Mouse (Mus musculus) cerebellum, adult 18-20 months (tissue): ENCODE data around the gene Abcb8.

ENCODE experiments used
- DNase-seq, 2 experiments: peaks; one replicate each; pipeline ENCODE4 v3.0.0; 2021

Abcb8 gene

GRCm38 (mm10) chr5:24399686-24400085 is 6.2 kb downstream of the Abcb8 start:
- no peak for DNase-seq

DNA sequence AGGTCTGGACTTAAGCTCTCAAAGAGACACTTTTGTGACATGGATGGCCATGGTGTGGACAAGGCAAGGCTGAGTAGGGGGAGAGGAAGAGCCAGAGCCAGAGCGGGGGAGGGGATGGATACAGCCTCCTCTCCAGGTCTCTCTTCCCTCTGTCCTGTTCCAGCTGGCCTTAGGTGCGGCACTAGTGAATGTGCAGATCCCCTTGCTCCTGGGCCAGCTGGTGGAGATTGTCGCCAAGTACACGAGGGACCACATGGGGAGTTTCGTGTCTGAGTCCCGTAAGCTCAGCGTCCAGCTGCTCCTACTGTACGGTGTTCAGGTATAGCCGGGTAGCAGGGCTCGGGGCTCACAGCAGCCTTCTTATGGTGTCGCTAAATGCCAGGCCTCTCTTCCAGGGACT is 6.9 kb downstream of the Abcb8 start:
- DNase-seq = no peak

- DNase-seq = no peak
These were observed 7.6 kb downstream of the Abcb8 start for GRCm38 (mm10) chr5:24400911-24401605.

- no peak for DNase-seq
These were observed 8.5 kb downstream of the Abcb8 start for GRCm38 (mm10) chr5:24401969-24402368.

DNA sequence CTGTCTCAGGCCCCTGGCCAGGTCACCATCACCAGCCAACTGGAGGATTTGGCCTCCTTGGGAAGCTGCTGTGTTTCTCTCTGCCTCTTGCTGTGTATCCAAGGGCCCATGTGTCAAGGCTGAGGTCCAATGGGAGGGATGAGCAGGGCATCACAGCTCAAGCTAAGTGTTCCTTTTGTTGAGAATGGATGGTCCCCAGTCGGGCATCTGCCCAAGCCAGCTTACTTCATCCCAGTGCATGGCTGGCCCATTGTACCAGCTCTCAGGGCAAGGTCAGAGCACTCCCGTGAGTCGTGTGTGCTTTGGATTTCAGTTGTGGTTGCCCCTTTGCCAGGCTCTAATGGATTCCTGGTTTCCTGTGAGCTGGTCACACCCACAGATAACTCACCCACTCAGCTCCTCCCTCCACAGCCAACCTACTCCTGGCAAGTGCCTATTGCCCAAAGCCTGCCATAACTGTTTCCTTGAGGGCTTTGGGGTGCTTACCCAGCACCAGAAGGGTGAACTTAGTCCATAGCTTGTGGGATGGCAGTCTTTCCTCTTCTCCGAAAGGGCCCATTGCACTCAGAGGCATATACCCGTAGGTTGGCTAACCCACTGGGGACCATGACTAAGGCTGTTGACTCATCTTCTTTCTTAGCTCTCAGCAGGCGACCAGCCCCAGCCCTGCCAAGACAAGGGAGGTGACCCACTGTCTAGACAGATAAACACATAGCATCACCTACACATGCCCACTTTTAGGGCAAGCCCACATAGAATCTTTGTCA is 11.3 kb downstream of the Abcb8 start:
- no peak for DNase-seq

- no peak for DNase-seq
These were observed 12.0 kb downstream of the Abcb8 start for GRCm38 (mm10) chr5:24405389-24405876.

GRCm38 (mm10) chr5:24408651-24409050 is 15.2 kb downstream of the Abcb8 start:
- DNase-seq = no peak

GRCm38 (mm10) chr5:24409466-24409865 is 16.0 kb downstream of the Abcb8 start:
- DNase-seq = no peak

GRCm38 (mm10) chr5:24412063-24412462 is 18.6 kb downstream of the Abcb8 start:
- DNase-seq = no peak

DNA sequence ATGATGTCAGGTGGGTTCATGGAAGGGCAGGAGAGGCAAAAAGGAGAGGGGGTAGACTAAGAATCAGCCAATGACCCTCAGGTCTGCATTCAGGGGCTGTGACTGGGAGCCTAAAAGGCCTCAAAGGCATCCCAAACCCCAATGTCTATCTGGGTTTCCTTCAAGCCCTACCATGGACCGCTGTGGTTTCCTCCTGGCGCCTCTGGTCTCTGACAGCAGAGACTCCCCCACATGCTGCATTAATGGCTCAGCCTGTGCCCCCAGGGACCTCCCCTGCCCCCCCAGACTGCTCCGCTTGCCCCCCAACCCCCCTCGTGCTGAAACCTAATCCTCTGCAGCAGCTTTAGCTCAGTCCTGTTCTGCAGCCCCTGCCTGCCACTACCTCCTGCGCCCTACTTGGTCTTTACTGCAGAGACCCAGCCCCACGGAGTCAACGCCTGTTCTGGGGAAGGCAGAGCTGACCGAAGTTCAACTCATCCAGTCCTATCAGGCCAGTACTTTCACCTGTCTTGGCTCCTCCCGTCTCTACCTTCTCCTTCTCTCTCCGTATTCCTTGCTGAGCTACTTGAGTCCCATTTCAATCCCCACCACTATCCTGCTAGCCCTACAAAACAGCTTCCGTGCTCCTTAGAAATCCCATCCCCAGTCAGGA is 19.7 kb downstream of the Abcb8 start, which contains the start of gene Asic3:
Asic3 (plus strand) TSS at position 351 of the 652 bp plus-strand sequence.
- DNase-seq = no peak

DNA sequence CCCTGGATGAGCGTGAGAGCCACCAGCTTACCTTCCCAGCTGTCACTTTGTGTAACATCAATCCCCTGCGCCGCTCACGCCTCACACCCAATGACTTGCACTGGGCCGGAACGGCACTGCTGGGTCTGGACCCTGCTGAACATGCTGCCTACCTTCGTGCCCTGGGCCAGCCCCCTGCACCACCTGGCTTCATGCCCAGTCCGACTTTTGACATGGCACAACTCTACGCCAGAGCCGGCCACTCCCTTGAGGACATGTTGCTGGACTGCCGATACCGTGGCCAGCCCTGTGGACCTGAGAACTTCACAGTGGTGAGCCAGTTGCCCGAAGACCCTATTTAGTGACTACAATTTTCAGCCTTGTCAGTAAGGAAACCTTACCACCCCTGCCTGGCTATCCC is 20.5 kb downstream of the Abcb8 start:
- no peak for DNase-seq

GRCm38 (mm10) chr5:24416222-24416736 is 22.8 kb downstream of the Abcb8 start:
- peak; percentile 81 to 82 for DNase-seq

- no peak for DNase-seq
These were observed 24.1 kb downstream of the Abcb8 start for GRCm38 (mm10) chr5:24417587-24417986.

DNA sequence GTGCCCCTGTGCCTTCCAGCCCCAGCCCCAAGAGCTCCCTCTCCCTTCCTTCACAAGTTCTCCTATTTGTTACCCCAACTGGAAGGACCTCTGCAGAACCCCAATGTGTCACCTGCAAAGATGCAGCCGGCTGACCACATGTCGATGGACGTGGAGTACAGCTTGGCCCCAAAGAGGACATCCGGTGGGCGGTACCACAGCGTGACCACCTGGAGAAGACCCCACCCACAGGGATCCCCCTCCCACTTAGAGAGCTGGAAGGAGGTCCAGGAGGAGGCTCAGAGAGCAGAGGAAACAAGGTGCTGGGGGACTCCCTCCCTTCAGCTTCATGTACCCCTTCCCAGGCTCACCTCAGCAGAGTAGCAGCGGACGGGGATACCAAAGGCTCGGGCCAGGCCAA is 26.9 kb downstream of the Abcb8 start:
- no peak for DNase-seq

- DNase-seq = peak; percentile 98 to 100
These were observed 29.9 kb downstream of the Abcb8 start, which contains the start of the genes Cdk5 and Slc4a2 for GRCm38 (mm10) chr5:24423129-24424003. Cdk5 (minus strand) TSS chr5:24423530. Slc4a2 (plus strand) TSS chr5:24423837.

GRCm38 (mm10) chr5:24424004-24424781 is 30.7 kb downstream of the Abcb8 start:
- DNase-seq = no peak

DNA sequence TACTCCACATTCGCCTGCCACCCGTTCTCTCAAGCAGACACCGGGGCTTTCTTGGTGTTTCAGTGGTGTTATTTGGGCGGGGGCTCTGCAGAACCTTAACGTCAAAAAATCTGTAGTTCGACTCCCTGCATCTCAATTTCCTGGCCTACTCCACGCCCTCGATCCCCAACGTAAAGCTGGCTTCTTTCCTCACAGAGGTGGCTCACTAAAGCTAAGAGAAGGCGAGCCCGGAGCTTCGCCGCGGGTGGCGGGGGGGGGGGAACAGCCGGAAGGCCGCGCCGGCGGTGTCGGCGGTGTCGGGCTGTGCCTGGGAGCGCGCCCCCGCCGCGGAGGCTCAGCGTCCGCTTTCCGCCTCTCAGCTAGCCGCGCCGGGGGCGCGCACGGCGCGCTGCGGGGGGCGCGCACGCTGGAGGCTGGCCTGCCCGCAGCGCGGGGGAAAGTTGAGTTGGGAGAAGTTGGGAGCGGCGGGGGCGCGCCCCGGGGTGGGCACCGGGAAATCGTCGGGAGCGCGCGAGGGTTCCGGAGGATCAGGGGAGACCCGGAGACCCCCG is 31.5 kb downstream of the Abcb8 start:
- DNase-seq = peak; percentile 65 to 81

DNA sequence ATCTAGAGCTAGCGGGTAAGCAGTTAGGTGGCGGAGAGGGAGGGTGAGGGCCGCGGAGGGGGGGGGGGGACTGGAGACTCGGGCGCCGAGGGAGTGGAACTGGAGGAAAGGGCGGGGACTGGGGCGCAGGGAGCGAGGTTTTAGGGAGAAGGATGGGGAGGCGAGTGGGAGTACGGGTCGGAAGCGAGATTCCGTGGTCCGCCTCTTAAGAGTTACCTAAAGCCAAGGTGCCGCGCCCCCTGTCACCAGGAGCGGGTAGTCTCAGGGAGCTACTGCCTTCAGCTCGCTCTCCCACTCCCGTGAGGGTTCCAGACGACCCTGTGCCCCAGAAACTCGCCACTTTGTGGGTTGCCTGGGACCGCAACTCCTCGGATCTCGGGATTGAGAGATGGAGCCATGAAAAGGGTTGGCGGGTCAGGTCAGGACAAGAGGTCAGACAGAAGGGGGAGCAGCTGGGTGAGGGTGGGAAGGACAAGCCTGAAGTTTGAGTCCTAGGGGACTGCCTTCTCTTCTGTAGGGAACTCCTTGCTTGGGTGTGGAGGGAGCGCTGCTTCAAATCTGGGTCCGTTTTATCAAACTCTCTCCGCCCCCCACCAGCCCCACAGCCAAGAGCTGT is 32.1 kb downstream of the Abcb8 start:
- peak in 1 of 2 experiments; percentile 57 for DNase-seq

GRCm38 (mm10) chr5:24426037-24426432 is 32.6 kb downstream of the Abcb8 start:
- no peak for DNase-seq

GRCm38 (mm10) chr5:24426556-24427284 is 33.3 kb downstream of the Abcb8 start:
- DNase-seq = no peak
